Mouse (Mus musculus): Measurements from ENCODE around the gene Rad23a. TPM values are rescaled to one million over a fixed set of nuclear protein-coding genes. Genes with fewer than 3 reads are reported as not detected.

The Rad23a gene
- polyA plus RNA-seq (2012; fragmentation: generic; extraction: Trizol) = 10 to 100 TPM; 61.5 to 69.9 TPM

GRCm38 (mm10) chr8:84840248-84840999 is at the start of gene Rad23a:
TSS of gene Rad23a (minus strand) at chr8:84840665.

GRCm38 (mm10) chr8:84871376-84872308 is 31.2 kb upstream of the Rad23a start, which contains the start of gene Syce2:
TSS of gene Syce2 (plus strand) at chr8:84872111.

GRCm38 (mm10) chr8:84856864-84857441 is 16.5 kb upstream of the Rad23a start, which contains the start of gene Farsa:
TSS of gene Farsa (plus strand) at chr8:84856989.

GRCm38 (mm10) chr8:84846722-84847572 is 6.5 kb upstream of the Rad23a start, which contains the start of gene Calr:
TSS of gene Calr (minus strand) at chr8:84846934.

GRCm38 (mm10) chr8:84831490-84831889 is 9.0 kb downstream of the Rad23a start, which contains the start of gene Gadd45gip1:
TSS of gene Gadd45gip1 (plus strand) at chr8:84831522.

GRCm38 (mm10) chr8:84822723-84823122 is 17.7 kb downstream of the Rad23a start, which contains the start of gene Dand5:
TSS of gene Dand5 (minus strand) at chr8:84822823.

GRCm38 (mm10) chr8:84799999-84800831 is 40.2 kb downstream of the Rad23a start, which contains the start of gene Nfix:
TSS of gene Nfix (minus strand) at chr8:84800344.

Other genes with a start within 250 kb of the Rad23a start
- 10 to 100 TPM; 26.1 to 45.3 TPM for gene Ier2, start 177.8 kb downstream of the Rad23a start, polyA plus RNA-seq (2012; fragmentation: generic; extraction: Trizol)
- gene Trmt1, start 154.4 kb downstream of the Rad23a start, polyA plus RNA-seq (2012; fragmentation: generic; extraction: Trizol) = 100 to 1,000 TPM; 113 to 128 TPM
- 10 to 100 TPM; 66.1 to 75.9 TPM for gene Nacc1, start 152.8 kb downstream of the Rad23a start, polyA plus RNA-seq (2012; fragmentation: generic; extraction: Trizol)
- under 1 TPM; 0.04 to 0.48 TPM for gene Lyl1, start 139.2 kb downstream of the Rad23a start, polyA plus RNA-seq (2012; fragmentation: generic; extraction: Trizol)
- 10 to 100 TPM in 1 of 2 experiments, 1 to 10 TPM in 1; 8.1 to 10.0 TPM for gene G430095P16Rik, start 117.7 kb downstream of the Rad23a start, polyA plus RNA-seq (2012; fragmentation: generic; extraction: Trizol)
- 100 to 1,000 TPM in 1 of 2 experiments, 10 to 100 TPM in 1; 92.3 to 315 TPM for gene Nfix, start 40.3 kb downstream of the Rad23a start, polyA plus RNA-seq (2012; fragmentation: generic; extraction: Trizol)
- 10 to 100 TPM in 1 of 2 experiments, 1 to 10 TPM in 1; 2.8 to 12.6 TPM for gene Dand5, start 17.8 kb downstream of the Rad23a start, polyA plus RNA-seq (2012; fragmentation: generic; extraction: Trizol)
- gene Gadd45gip1, start 9.1 kb downstream of the Rad23a start, polyA plus RNA-seq (2012; fragmentation: generic; extraction: Trizol) = 10 to 100 TPM; 31.0 to 75.6 TPM
- 100 to 1,000 TPM; 585 to 801 TPM for gene Calr, start 6.3 kb upstream of the Rad23a start, polyA plus RNA-seq (2012; fragmentation: generic; extraction: Trizol)
- 100 to 1,000 TPM in 1 of 2 experiments, 10 to 100 TPM in 1; 76.6 to 106 TPM for gene Farsa, start 16.3 kb upstream of the Rad23a start, polyA plus RNA-seq (2012; fragmentation: generic; extraction: Trizol)
- gene Syce2, start 31.4 kb upstream of the Rad23a start, polyA plus RNA-seq (2012; fragmentation: generic; extraction: Trizol) = 1 to 10 TPM in 1 of 2 experiments, under 1 TPM in 1; 0.08 to 3.1 TPM
- 10 to 100 TPM in 1 of 2 experiments, 1 to 10 TPM in 1; 4.6 to 16.7 TPM for gene Gcdh, start 53.3 kb upstream of the Rad23a start, polyA plus RNA-seq (2012; fragmentation: generic; extraction: Trizol)
- gene Klf1, start 61.3 kb upstream of the Rad23a start, polyA plus RNA-seq (2012; fragmentation: generic; extraction: Trizol) = under 1 TPM; 0.08 to 0.27 TPM
- gene Dnase2a, start 67.9 kb upstream of the Rad23a start, polyA plus RNA-seq (2012; fragmentation: generic; extraction: Trizol) = 10 to 100 TPM; 11.5 to 17.3 TPM
- gene Mast1, start 96.7 kb upstream of the Rad23a start, polyA plus RNA-seq (2012; fragmentation: generic; extraction: Trizol) = under 1 TPM in 1 of 2 experiments, not detected in 1; 0.06 TPM
- gene Rtbdn, start 106.3 kb upstream of the Rad23a start, polyA plus RNA-seq (2012; fragmentation: generic; extraction: Trizol) = under 1 TPM in 1 of 2 experiments, not detected in 1; 0.05 TPM
- gene Gm49661, start 128.8 kb upstream of the Rad23a start, polyA plus RNA-seq (2012; fragmentation: generic; extraction: Trizol) = not detected
- gene Prdx2, start 128.9 kb upstream of the Rad23a start, polyA plus RNA-seq (2012; fragmentation: generic; extraction: Trizol) = 100 to 1,000 TPM; 723 to 905 TPM
- 100 to 1,000 TPM in 1 of 2 experiments, 10 to 100 TPM in 1; 85.1 to 248 TPM for gene Rnaseh2a, start 129.1 kb upstream of the Rad23a start, polyA plus RNA-seq (2012; fragmentation: generic; extraction: Trizol)
- gene Junb, start 138.1 kb upstream of the Rad23a start, polyA plus RNA-seq (2012; fragmentation: generic; extraction: Trizol) = 10 to 100 TPM; 27.0 to 43.6 TPM
- 1 to 10 TPM; 2.4 to 5.2 TPM for gene Hook2, start 149.9 kb upstream of the Rad23a start, polyA plus RNA-seq (2012; fragmentation: generic; extraction: Trizol)
- under 1 TPM in 1 of 2 experiments, not detected in 1; 0.17 TPM for gene Best2, start 173.9 kb upstream of the Rad23a start, polyA plus RNA-seq (2012; fragmentation: generic; extraction: Trizol)
- gene Asna1, start 184.6 kb upstream of the Rad23a start, polyA plus RNA-seq (2012; fragmentation: generic; extraction: Trizol) = 100 to 1,000 TPM; 150 to 247 TPM
- gene Trir, start 186.2 kb upstream of the Rad23a start, polyA plus RNA-seq (2012; fragmentation: generic; extraction: Trizol) = 100 to 1,000 TPM; 205 to 250 TPM
- gene Tnpo2, start 196.2 kb upstream of the Rad23a start, polyA plus RNA-seq (2012; fragmentation: generic; extraction: Trizol) = 10 to 100 TPM in 1 of 2 experiments, 1 to 10 TPM in 1; 8.0 to 41.1 TPM
- 10 to 100 TPM; 11.0 to 31.1 TPM for gene Fbxw9, start 219.4 kb upstream of the Rad23a start, polyA plus RNA-seq (2012; fragmentation: generic; extraction: Trizol)
- gene Gm5741, start 227.3 kb upstream of the Rad23a start, polyA plus RNA-seq (2012; fragmentation: generic; extraction: Trizol) = under 1 TPM in 1 of 2 experiments, not detected in 1; 0.48 TPM
- gene Dhps, start 231.1 kb upstream of the Rad23a start, polyA plus RNA-seq (2012; fragmentation: generic; extraction: Trizol) = 100 to 1,000 TPM in 1 of 2 experiments, 10 to 100 TPM in 1; 51.7 to 147 TPM
- gene Wdr83os, start 240.1 kb upstream of the Rad23a start, polyA plus RNA-seq (2012; fragmentation: generic; extraction: Trizol) = 100 to 1,000 TPM; 149 to 151 TPM
- 10 to 100 TPM; 14.8 to 25.8 TPM for gene Wdr83, start 240.6 kb upstream of the Rad23a start, polyA plus RNA-seq (2012; fragmentation: generic; extraction: Trizol)
- gene Man2b1, start 242.6 kb upstream of the Rad23a start, polyA plus RNA-seq (2012; fragmentation: generic; extraction: Trizol) = 10 to 100 TPM in 1 of 2 experiments, 1 to 10 TPM in 1; 6.8 to 20.5 TPM

All from C3H10T1/2 (cell line).